Mouse (Mus musculus) intestine, embryonic 16.5 days (tissue): ENCODE results near the gene Mroh8. TPM values are rescaled to one million over a fixed set of nuclear protein-coding genes. Genes with fewer than 3 reads are reported as not detected.
A peak's percentile ranks its signal among the peaks of the same experiment; 100 is the strongest.

ENCODE experiments used
- ATAC-seq: fragments of 200-750 bp; cut with Nextera tagmentation; 2 replicates; pipeline ENCODE4 v1.8.0; 2017; ENCODE audit warnings: moderate TSS enrichment, moderate library complexity
- H3K27ac ChIP-seq: fragments of 300-500 bp; sonication (generic); 2 replicates; pipeline ENCODE4 v1.5.1; 2014; ENCODE audit warnings: mild to moderate bottlenecking, low read length
- H3K27me3 ChIP-seq: fragments of 300-500 bp; sonication (generic); replicated peaks from 2 replicates; pipeline ENCODE4 v1.6.1; 2014; ENCODE audit warnings: low read length, control low read depth, mixed read lengths; ENCODE audit not compliant: control insufficient read depth, insufficient read depth
- H3K36me3 ChIP-seq: fragments of 300-500 bp; sonication (generic); 2 replicates; pipeline ENCODE4 v1.6.1; 2014; ENCODE audit warnings: low read length, control low read depth; ENCODE audit not compliant: control insufficient read depth, insufficient read depth
- H3K4me1 ChIP-seq: fragments of 300-500 bp; sonication (generic); 2 replicates; pipeline ENCODE4 v1.6.1; 2014; ENCODE audit warnings: low read length, control low read depth, mixed read lengths; ENCODE audit not compliant: control insufficient read depth, insufficient read depth
- H3K4me2 ChIP-seq: fragments of 300-500 bp; sonication (generic); 2 replicates; pipeline ENCODE4 v1.6.1; 2014; ENCODE audit warnings: low read depth, low read length, control low read depth
- H3K4me3 ChIP-seq: fragments of 300-500 bp; sonication (generic); 2 replicates; pipeline ENCODE4 v1.5.1; 2014; ENCODE audit warnings: mild to moderate bottlenecking, low read length
- H3K9ac ChIP-seq: fragments of 300-500 bp; sonication (generic); 2 replicates; pipeline ENCODE4 v1.6.1; 2014; ENCODE audit warnings: low read depth, low read length
- H3K9me3 ChIP-seq: fragments of 300-500 bp; sonication (generic); 2 replicates; pipeline ENCODE4 v1.6.1; 2016; ENCODE audit warnings: low read length, control low read depth; ENCODE audit not compliant: control insufficient read depth
- WGBS: fragments of 180-500 bp; shearing (Covaris S2); extraction: QIAGEN DNeasy Blood & Tissue Kit; methylation state at CpG from one replicate; pipeline ENCODE4 v1.1.7; 2014; 5-methylcytosine and 5-hydroxymethylcytosine counted together
- polyA plus RNA-seq: library from polyadenylated mRNA; unstranded; fragments of >200 nt; fragmentation: Nextera tagmentation; extraction: Ambion mirVana; gene quantifications from 2 replicates; pipeline ENCODE4 v1.2.1, GENCODE M21; 2015

Mroh8 gene
- polyA plus RNA-seq, 1 experiment from 2014 or later: 0.54 TPM

DNA sequence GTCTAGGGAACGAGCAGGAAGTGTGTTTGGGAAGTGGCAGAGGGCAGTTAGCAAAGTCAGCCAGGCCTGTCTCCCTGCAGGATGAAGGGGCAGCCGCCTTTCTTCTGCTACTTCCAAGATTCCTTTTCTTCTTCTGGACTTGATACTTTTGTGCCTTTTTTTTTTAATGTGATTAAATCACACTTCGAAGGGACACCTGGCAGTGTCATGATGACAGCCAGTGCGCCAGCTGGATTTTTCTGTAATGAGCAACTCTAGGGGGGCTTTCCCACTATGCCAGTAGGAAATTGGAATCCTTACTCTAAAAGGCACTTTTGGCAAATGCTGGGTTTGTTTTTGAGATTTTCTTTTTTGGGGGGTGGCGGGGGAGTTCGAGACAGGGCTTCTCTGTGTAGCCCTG lies 36.1 kb upstream of the Mroh8 start:
- no peaks in the 10 kb centered on the region for H3K4me1 ChIP-seq
- H3K36me3 ChIP-seq: peaks cover 44% of the 10 kb centered on the region
- no peak overlapping the region for H3K9ac ChIP-seq
- 86% methylated on average over 6 of the region's 6 CpGs for WGBS
- ATAC-seq: no peak
- H3K27me3 ChIP-seq: no peaks in the 10 kb centered on the region
- no peak overlapping the region for H3K4me3 ChIP-seq
- no peaks in the 10 kb centered on the region for H3K9me3 ChIP-seq
- H3K4me2 ChIP-seq: no peak overlapping the region
- H3K27ac ChIP-seq: no peak overlapping the region

DNA sequence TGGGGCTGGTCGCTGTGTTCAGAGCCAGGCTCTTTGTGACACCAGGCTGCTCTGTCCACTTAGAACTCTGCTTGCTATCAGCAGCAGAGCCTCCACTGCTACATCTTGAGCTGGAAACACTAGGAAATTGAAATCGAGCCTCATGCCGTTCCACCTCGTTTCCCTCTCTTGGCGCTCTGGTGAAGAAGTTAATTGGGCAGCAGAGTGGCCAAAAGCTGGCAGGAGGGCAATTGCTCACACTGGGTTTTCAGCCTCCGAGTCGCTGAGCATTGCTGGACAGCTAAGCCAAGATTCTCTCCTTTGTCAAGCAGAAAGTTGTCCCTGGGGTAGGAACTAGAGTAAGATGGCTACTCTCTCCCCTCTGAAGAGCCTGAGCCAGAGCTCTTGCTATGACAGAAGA lies 35.0 kb upstream of the Mroh8 start:
- ATAC-seq: no peak
- Histone ChIP-seq H3K4me1 (no peaks in the 10 kb centered on the region), H3K27ac (no peak overlapping the region), H3K9me3 (no peaks in the 10 kb centered on the region), H3K9ac (no peak overlapping the region), H3K27me3 (no peaks in the 10 kb centered on the region), H3K36me3 (peaks cover 45% of the 10 kb centered on the region), H3K4me3 (no peak overlapping the region), H3K4me2 (no peak overlapping the region)
- 86% methylated on average over 7 of the region's 7 CpGs for WGBS

DNA sequence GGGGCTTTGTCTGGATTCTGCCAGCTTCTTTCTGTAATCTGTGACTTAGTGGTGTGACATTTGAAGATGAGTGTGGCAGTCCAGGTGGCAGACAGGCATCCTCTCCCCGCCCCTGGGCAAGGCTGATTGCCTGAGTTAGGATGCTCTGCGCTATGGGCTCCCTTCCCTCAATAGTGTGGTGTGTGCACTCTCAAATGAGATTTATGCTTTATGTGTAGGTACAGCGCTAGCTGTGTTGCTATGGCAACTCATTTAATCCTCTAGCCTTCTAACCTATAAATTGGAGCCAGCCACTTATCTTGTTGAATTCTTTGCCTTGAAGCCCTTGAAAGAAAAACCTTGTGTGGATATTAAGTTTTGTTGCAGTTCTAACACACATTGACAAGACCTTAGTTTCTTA lies 34.4 kb upstream of the Mroh8 start:
- Histone ChIP-seq H3K4me2 (no peak overlapping the region), H3K27ac (no peak overlapping the region), H3K4me3 (no peak overlapping the region), H3K9ac (no peak overlapping the region), H3K4me1 (no peaks in the 10 kb centered on the region), H3K27me3 (no peaks in the 10 kb centered on the region), H3K9me3 (no peaks in the 10 kb centered on the region), H3K36me3 (peaks cover 45% of the 10 kb centered on the region)
- ATAC-seq: no peak
- WGBS: 72% methylated on average over 3 of the region's 3 CpGs

DNA sequence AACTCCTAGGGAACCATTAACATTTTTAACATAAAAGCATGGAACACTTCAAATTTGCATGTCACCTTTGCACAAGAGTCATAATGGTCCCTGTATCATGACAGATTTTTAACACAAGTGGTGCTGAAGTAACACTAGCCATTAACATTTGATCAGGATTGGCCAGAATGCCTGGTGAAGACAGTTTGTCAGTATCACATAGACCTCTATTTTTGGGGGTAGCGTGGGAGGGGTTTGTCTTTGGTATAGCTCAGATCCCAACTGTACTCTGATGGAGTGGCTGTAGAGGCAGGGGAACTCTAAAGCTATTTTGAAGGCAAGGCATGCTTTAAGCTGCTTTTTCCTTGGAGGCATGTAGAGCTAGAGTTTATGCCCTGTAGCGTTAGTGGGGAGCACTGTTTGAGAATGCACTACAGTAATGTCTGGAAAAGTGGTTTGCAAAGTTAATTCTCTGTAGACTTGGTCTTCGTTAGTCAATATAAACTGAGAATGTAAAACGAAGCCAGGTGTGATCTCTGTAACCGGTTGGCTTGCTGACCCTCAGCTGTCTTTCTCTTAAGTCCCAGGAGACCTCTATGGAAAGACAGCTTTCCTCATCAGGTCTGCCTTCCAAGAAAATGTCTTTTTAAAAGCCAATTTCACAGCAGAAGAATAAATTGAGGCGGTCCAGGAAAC lies 31.8 kb upstream of the Mroh8 start:
- 91% methylated on average over 6 of the region's 6 CpGs for WGBS
- Histone ChIP-seq H3K9me3 (no peaks in the 10 kb centered on the region), H3K27ac (no peak overlapping the region), H3K27me3 (no peaks in the 10 kb centered on the region), H3K4me3 (no peak overlapping the region), H3K4me2 (no peak overlapping the region), H3K4me1 (peaks cover 2% of the 10 kb centered on the region), H3K36me3 (peaks cover 38% of the 10 kb centered on the region), H3K9ac (no peak overlapping the region)
- ATAC-seq: no peak

DNA sequence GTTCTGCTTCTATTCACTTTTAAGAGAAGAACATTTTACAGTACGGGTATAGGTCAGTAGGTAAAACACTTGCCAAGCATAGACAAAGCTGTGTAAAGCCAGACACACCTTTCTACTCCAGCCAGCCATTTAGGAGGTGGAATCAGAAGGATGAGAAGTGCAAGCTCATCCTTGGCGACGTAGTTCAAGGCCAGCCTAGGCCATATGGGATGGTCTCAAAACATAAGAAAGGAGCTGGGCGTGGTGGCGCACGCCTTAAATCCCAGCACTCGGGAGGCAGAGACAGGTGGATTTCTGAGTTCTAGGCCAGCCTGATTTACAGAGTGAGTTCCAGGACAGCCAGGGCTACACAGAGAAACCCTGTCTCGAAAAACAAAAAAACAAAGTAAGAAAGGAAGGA lies 30.3 kb upstream of the Mroh8 start:
- H3K27me3 ChIP-seq: no peaks in the 10 kb centered on the region
- H3K4me2 ChIP-seq: no peak overlapping the region
- no peak overlapping the region for H3K4me3 ChIP-seq
- no peak overlapping the region for H3K9ac ChIP-seq
- ATAC-seq: no peak
- WGBS: 92% methylated on average over 8 of the region's 8 CpGs
- H3K4me1 ChIP-seq: peaks cover 7% of the 10 kb centered on the region
- H3K9me3 ChIP-seq: no peaks in the 10 kb centered on the region
- peaks cover 29% of the 10 kb centered on the region for H3K36me3 ChIP-seq
- H3K27ac ChIP-seq: no peak overlapping the region

DNA sequence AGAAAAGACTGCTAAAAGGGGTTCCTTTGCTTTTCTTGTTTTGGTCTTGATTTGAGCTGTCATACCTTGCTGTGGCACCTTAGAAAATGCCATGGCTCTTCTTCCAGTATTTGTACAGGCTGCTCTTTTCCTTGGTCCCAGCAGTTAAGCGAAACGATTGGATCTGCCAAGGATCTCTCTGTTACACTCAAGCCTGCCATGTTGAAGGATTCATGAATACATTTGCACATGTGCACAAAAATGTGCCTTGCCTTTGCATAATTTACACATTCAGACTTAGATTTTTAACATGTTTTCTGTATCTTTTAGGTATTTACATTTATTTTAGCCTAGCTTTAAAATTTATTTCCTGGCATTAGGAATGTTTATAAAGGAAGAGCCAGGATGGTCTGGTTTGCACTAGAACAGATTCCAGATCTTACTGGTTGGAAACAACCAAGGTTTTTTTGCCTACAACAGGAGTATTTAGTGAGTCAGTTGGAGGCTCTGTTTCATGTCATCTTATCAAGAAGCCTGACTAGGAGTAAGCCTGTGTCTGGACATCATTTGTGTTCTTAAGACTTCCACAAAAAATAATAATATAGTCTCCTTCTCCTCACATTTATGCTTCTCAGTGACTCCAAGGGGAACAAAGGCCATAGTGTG lies 29.0 kb upstream of the Mroh8 start:
- WGBS: 46% methylated on average over 2 of the region's 2 CpGs
- peaks cover 21% of the 10 kb centered on the region for H3K36me3 ChIP-seq
- H3K9me3 ChIP-seq: no peaks in the 10 kb centered on the region
- peak overlapping the region; percentile 68 for H3K27ac ChIP-seq
- H3K4me2 ChIP-seq: no peak overlapping the region
- H3K4me3 ChIP-seq: no peak overlapping the region
- H3K4me1 ChIP-seq: peaks cover 7% of the 10 kb centered on the region
- H3K9ac ChIP-seq: no peak overlapping the region
- no peak for ATAC-seq
- no peaks in the 10 kb centered on the region for H3K27me3 ChIP-seq

DNA sequence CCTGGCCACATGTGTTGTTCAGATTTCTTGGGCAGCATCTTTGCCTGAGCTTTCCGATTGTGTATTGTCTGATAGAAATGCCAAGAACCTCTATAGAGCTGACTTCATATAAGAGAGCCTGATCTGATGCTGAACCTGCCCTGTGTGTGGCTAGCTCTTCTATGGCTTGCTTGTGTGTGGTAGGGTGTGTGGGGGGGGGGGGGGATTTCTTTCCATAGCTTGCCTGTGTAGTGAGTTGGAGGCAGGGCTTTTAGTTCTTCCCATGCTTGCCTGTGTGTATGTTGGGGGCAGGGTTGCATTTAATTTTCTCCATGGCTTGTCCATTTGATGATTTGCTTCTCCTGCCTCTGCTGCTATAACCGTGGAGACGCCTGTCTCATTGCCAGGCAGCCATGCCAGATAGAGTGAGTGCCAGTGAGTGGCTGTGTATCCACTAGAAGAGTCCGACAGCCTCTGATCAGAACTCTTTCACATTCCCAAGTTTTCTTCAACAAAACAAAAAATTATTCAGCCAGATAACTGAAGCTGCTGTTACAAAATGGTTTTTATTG lies 28.4 kb upstream of the Mroh8 start:
- no peaks in the 10 kb centered on the region for H3K27me3 ChIP-seq
- ATAC-seq: no peak
- no peaks in the 10 kb centered on the region for H3K9me3 ChIP-seq
- peak overlapping the region; percentile 68 for H3K27ac ChIP-seq
- peaks cover 7% of the 10 kb centered on the region for H3K4me1 ChIP-seq
- H3K4me2 ChIP-seq: no peak overlapping the region
- 70% methylated on average over 4 of the region's 4 CpGs for WGBS
- no peak overlapping the region for H3K9ac ChIP-seq
- H3K36me3 ChIP-seq: peaks cover 15% of the 10 kb centered on the region
- H3K4me3 ChIP-seq: no peak overlapping the region

DNA sequence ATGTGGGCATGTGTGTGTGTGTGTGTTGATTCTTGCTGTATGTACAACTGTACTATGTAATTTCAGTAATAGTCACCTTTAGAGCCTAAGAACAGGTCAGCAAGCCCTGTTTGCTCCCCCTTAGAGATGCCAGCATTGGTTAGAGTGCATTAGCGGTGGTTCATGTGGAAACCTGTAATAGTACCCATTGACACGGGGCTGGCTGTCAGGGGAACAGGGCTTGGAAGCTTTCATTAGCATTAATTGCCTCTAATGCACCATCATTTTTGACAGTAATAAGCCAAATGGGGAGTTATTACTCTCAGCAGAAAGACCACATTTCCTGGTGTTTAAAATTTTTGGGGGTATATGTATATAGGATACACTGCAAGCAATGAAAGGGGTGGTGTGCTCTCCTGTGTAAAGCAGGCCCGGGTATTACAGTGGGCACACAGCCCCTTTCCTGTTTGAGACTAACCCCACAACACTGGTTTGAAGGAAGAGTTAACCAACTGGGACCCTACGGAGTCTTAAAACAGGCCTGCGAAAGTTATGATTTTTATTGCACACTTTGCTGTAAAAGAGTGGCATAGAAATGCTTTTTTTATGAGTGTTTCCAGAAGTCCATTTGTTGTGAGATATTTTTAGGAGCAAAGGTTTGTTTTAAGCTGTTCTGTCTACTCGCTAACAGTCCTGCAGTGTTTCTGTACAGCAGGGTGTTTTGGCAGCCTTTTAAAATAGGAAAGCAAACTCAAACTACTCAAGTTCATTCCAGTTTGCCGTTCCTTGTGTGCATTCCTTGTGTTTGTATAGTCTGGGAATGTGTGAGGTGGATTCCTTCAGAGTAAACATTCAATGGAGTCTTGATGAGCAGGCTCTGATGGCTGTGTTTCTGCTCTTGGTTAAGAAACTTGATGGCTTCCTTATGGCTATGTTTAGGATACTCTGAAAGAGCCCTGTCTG lies 27.0 kb upstream of the Mroh8 start:
- peaks cover 17% of the 10 kb centered on the region; the same call in 1 of the 2 replicates for H3K36me3 ChIP-seq
- ATAC-seq: peak; percentile 67
- H3K9ac ChIP-seq: no peak overlapping the region
- H3K4me3 ChIP-seq: no peak overlapping the region
- no peaks in the 10 kb centered on the region for H3K9me3 ChIP-seq
- peaks cover 7% of the 10 kb centered on the region for H3K4me1 ChIP-seq
- WGBS: 49% methylated on average over 7 of the region's 7 CpGs
- peak overlapping the region; percentile 63 for H3K27ac ChIP-seq
- no peaks in the 10 kb centered on the region for H3K27me3 ChIP-seq
- H3K4me2 ChIP-seq: no peak overlapping the region

DNA sequence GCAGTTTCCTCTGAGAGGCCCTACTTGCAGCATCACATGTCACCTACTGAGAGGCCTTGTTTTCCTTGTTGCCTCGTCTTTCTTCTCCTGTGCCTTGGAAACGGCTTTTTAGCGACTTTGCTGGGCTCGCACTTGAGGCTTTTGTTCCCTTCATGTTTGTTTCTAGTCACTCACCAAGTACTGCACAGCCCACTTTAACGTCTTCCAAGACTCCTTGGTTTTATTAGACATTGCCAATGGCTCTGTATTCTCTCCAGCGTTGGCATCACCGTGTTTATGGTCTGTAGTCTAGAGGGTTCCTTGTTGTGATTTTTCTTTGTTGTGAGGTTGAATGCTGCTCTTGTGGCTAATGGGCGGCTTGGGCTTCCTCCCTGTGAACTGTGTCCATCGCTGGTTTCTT lies 23.7 kb upstream of the Mroh8 start:
- peaks cover 15% of the 10 kb centered on the region for H3K36me3 ChIP-seq
- 80% methylated on average over 9 of the region's 9 CpGs for WGBS
- ATAC-seq: no peak

More for the DNA sequence above, 23.7 kb upstream of the Mroh8 start:
- Histone ChIP-seq H3K4me3 (no peak overlapping the region), H3K27me3 (no peaks in the 10 kb centered on the region), H3K4me1 (peaks cover 7% of the 10 kb centered on the region), H3K27ac (no peak overlapping the region), H3K4me2 (no peak overlapping the region), H3K9me3 (no peaks in the 10 kb centered on the region), H3K9ac (no peak overlapping the region)
